Mouse (Mus musculus) megakaryocyte progenitor cell, adult 5-6 weeks (primary cell): Measurements from ENCODE around the gene Plekho2. TPM values are rescaled to one million over a fixed set of nuclear protein-coding genes. Genes with fewer than 3 reads are reported as not detected.

Source experiments
- ATAC-seq: replicated peaks from 2 replicates; pipeline ENCODE4 v1.8.0; 2016; ENCODE audit warnings: mild to moderate bottlenecking, moderate TSS enrichment, inconsistent platforms; ENCODE audit not compliant: poor library complexity
- total RNA-seq, 2 experiments: library from RNA; stranded (forward) in 1 of 2; stranded (reverse) in 1 of 2; fragments of 157-497, 149-512 nt in 1 of 2; fragments of 200-1000 nt in 1 of 2; gene quantifications; 2 replicates each; pipeline versions ENCODE4 v1.2.3 to v1.2.4; 2015 to 2017

Gene Plekho2
- total RNA-seq, 2 experiments from 2014 or later, result 12.8 to 17.9 TPM

GRCm38 (mm10) chr9:65587270-65587572 is 7.4 kb upstream of the Plekho2 start:
- peak; percentile 2; the same call in 1 of the 2 replicates for ATAC-seq

GRCm38 (mm10) chr9:65586406-65587269 is 6.8 kb upstream of the Plekho2 start, which contains the start of gene Pif1:
TSS of gene Pif1 (plus strand) at chr9:65587160.
- peak; percentile 88 for ATAC-seq

GRCm38 (mm10) chr9:65583045-65583444 is 3.2 kb upstream of the Plekho2 start:
- peak; percentile 32 for ATAC-seq

GRCm38 (mm10) chr9:65580401-65581256 is 789 bp upstream of the Plekho2 start:
- ATAC-seq, result peak; percentile 64

GRCm38 (mm10) chr9:65578801-65579249 is 1.0 kb downstream of the Plekho2 start:
- ATAC-seq, result peak; percentile 32

- no peak for ATAC-seq
Measured at GRCm38 (mm10) chr9:65577511-65578196, 2.2 kb downstream of the Plekho2 start.

GRCm38 (mm10) chr9:65576861-65577510 is 2.9 kb downstream of the Plekho2 start:
- ATAC-seq, result no peak

- ATAC-seq, result no peak
Measured at GRCm38 (mm10) chr9:65575393-65576196, 4.2 kb downstream of the Plekho2 start.

GRCm38 (mm10) chr9:65574513-65575392 is 5.1 kb downstream of the Plekho2 start:
- peak; percentile 40 for ATAC-seq

GRCm38 (mm10) chr9:65572837-65573236 is 7.0 kb downstream of the Plekho2 start:
- no peak for ATAC-seq

GRCm38 (mm10) chr9:65569491-65569971 is 10.3 kb downstream of the Plekho2 start:
- peak; percentile 56 for ATAC-seq

GRCm38 (mm10) chr9:65568787-65569186 is 11.1 kb downstream of the Plekho2 start:
- ATAC-seq, result peak; percentile 24

GRCm38 (mm10) chr9:65564698-65565097 is 15.1 kb downstream of the Plekho2 start:
- ATAC-seq, result no peak

GRCm38 (mm10) chr9:65563073-65563472 is 16.8 kb downstream of the Plekho2 start:
- no peak for ATAC-seq

- ATAC-seq, result no peak
Measured at GRCm38 (mm10) chr9:65562081-65562506, 17.7 kb downstream of the Plekho2 start.

GRCm38 (mm10) chr9:65561016-65561415 is 18.8 kb downstream of the Plekho2 start:
- ATAC-seq, result peak; percentile 87

GRCm38 (mm10) chr9:65558806-65559205 is 21.0 kb downstream of the Plekho2 start:
- ATAC-seq, result no peak

- no peak for ATAC-seq
Measured at GRCm38 (mm10) chr9:65556979-65557378, 22.9 kb downstream of the Plekho2 start.
